Mouse (Mus musculus) kidney, embryonic 14.5 days (tissue): Measurements from ENCODE around the gene Rab40c. TPM values are rescaled to one million over a fixed set of nuclear protein-coding genes. Genes with fewer than 3 reads are reported as not detected.

Source experiments
- ATAC-seq: fragments of 200-750 bp; cut with Nextera tagmentation; 2 replicates; pipeline ENCODE4 v1.8.0; 2017; ENCODE audit warnings: moderate number of reproducible peaks, mild to moderate bottlenecking, moderate TSS enrichment, moderate library complexity; ENCODE audit not compliant: low FRiP score, low TSS enrichment
- H3K27ac ChIP-seq: fragments of 300-500 bp; sonication (generic); 2 replicates; pipeline ENCODE4 v1.5.1; 2014; ENCODE audit warnings: low read depth, mild to moderate bottlenecking, low read length, moderate library complexity, mixed read lengths
- H3K27me3 ChIP-seq: fragments of 300-500 bp; sonication (generic); 2 replicates; pipeline ENCODE4 v1.6.1; 2014; ENCODE audit warnings: mild to moderate bottlenecking, low read length; ENCODE audit not compliant: control insufficient read depth, insufficient read depth
- H3K36me3 ChIP-seq: fragments of 300-500 bp; sonication (generic); 2 replicates; pipeline ENCODE4 v1.6.1; 2014; ENCODE audit warnings: low read length, mixed read lengths; ENCODE audit not compliant: control insufficient read depth, insufficient read depth
- H3K4me1 ChIP-seq: fragments of 300-500 bp; sonication (generic); 2 replicates; pipeline ENCODE4 v1.6.1; 2014; ENCODE audit warnings: low read length, mixed read lengths; ENCODE audit not compliant: control insufficient read depth, insufficient read depth
- H3K4me2 ChIP-seq: fragments of 300-500 bp; sonication (generic); replicated peaks from 2 replicates; pipeline ENCODE4 v1.6.1; 2014; ENCODE audit warnings: low read depth, mild to moderate bottlenecking, low read length
- H3K4me3 ChIP-seq: fragments of 300-500 bp; sonication (generic); 2 replicates; pipeline ENCODE4 v1.5.1; 2014; ENCODE audit warnings: mild to moderate bottlenecking, low read length
- H3K9ac ChIP-seq: fragments of 300-500 bp; sonication (generic); 2 replicates; pipeline ENCODE4 v1.6.1; 2014; ENCODE audit warnings: low read depth, mild to moderate bottlenecking, low read length, moderate library complexity
- H3K9me3 ChIP-seq: fragments of 300-500 bp; sonication (generic); 2 replicates; pipeline ENCODE4 v1.6.1; 2016; ENCODE audit warnings: low read length; ENCODE audit not compliant: control insufficient read depth
- WGBS: fragments of 180-500 bp; shearing (Covaris S2); extraction: QIAGEN DNeasy Blood & Tissue Kit; methylation state at CpG from one replicate; pipeline ENCODE4 v1.1.7; 2014; 5-methylcytosine and 5-hydroxymethylcytosine counted together
- polyA plus RNA-seq: library from polyadenylated mRNA; unstranded; fragments of >200 nt; fragmentation: Nextera tagmentation; extraction: Ambion mirVana; gene quantifications from 2 replicates; pipeline ENCODE4 v1.2.1, GENCODE M21; 2014

Gene Rab40c
- polyA plus RNA-seq, 1 experiment from 2014 or later, result 17.2 TPM

GRCm38 (mm10) chr17:25836397-25837075, 83.0 kb downstream of the Rab40c start:
- Histone ChIP-seq H3K9ac (peak overlapping the region; percentile 56), H3K27ac (peak overlapping the region; percentile 31), H3K36me3 (peaks cover 46% of the 10 kb centered on the region)

GRCm38 (mm10) chr17:25835816-25836215, 83.7 kb downstream of the Rab40c start:
- Histone ChIP-seq H3K36me3 (peaks cover 46% of the 10 kb centered on the region), H3K9ac (no peak overlapping the region), H3K4me1 (peaks cover 51% of the 10 kb centered on the region), H3K4me3 (no peak overlapping the region), H3K4me2 (no peak overlapping the region), H3K9me3 (no peaks in the 10 kb centered on the region), H3K27ac (no peak overlapping the region), H3K27me3 (no peaks in the 10 kb centered on the region)
- 94% methylated on average over 16 of the region's 16 CpGs for whole genome bisulfite sequencing
- ATAC-seq, result no peak

More at GRCm38 (mm10) chr17:25836397-25837075, 83.0 kb downstream of the Rab40c start:
- Histone ChIP-seq H3K27me3 (no peaks in the 10 kb centered on the region), H3K4me3 (peak overlapping the region; percentile 35), H3K9me3 (no peaks in the 10 kb centered on the region), H3K4me1 (peaks cover 44% of the 10 kb centered on the region), H3K4me2 (peak overlapping the region; percentile 78)
- no peak for ATAC-seq
- WGBS, result 22% methylated on average over 23 of the region's 23 CpGs

- Histone ChIP-seq H3K4me3 (no peak overlapping the region), H3K9ac (no peak overlapping the region), H3K27ac (no peak overlapping the region), H3K36me3 (peaks cover 46% of the 10 kb centered on the region), H3K4me2 (no peak overlapping the region), H3K9me3 (no peaks in the 10 kb centered on the region), H3K27me3 (no peaks in the 10 kb centered on the region), H3K4me1 (peaks cover 55% of the 10 kb centered on the region)
- 89% methylated on average over 7 of the region's 7 CpGs for WGBS
- no peak for ATAC-seq
Measured at GRCm38 (mm10) chr17:25835301-25835700, 84.2 kb downstream of the Rab40c start.

- H3K9ac ChIP-seq, result peak overlapping the region; percentile 93
- peak overlapping the region; percentile 95 for H3K4me2 ChIP-seq
- H3K27me3 ChIP-seq, result no peaks in the 10 kb centered on the region
- ATAC-seq, result no peak
- 83% methylated on average over 12 of the region's 12 CpGs for WGBS
- peaks cover 46% of the 10 kb centered on the region for H3K36me3 ChIP-seq
- H3K4me1 ChIP-seq, result peaks cover 59% of the 10 kb centered on the region
- no peak overlapping the region for H3K27ac ChIP-seq
- H3K9me3 ChIP-seq, result no peaks in the 10 kb centered on the region
- H3K4me3 ChIP-seq, result peak overlapping the region; percentile 89
Measured at GRCm38 (mm10) chr17:25834595-25835222, 84.8 kb downstream of the Rab40c start.

- H3K27me3 ChIP-seq, result no peaks in the 10 kb centered on the region
- H3K36me3 ChIP-seq, result peaks cover 42% of the 10 kb centered on the region
- peak overlapping the region; percentile 93 for H3K9ac ChIP-seq
- peaks cover 60% of the 10 kb centered on the region for H3K4me1 ChIP-seq
- 17% methylated on average over 6 of the region's 6 CpGs for WGBS
- H3K27ac ChIP-seq, result peak overlapping the region; percentile 98
- peak overlapping the region; percentile 95 for H3K4me2 ChIP-seq
- peak overlapping the region; percentile 89 for H3K4me3 ChIP-seq
- ATAC-seq, result no peak
- H3K9me3 ChIP-seq, result no peaks in the 10 kb centered on the region
Measured at GRCm38 (mm10) chr17:25833961-25834594, 85.4 kb downstream of the Rab40c start.

- Histone ChIP-seq H3K27me3 (no peaks in the 10 kb centered on the region), H3K9me3 (no peaks in the 10 kb centered on the region), H3K27ac (peak within 1 kb of the TSS; percentile 98), H3K36me3 (peaks cover 39% of the 10 kb centered on the region), H3K4me3 (peak within 1 kb of the TSS; percentile 89), H3K9ac (peak within 1 kb of the TSS; percentile 93), H3K4me1 (peaks cover 63% of the 10 kb centered on the region), H3K4me2 (peak within 1 kb of the TSS; percentile 95)
- ATAC-seq, result peak; percentile 64
- under 1% methylated on average over 24 of the region's 24 CpGs for WGBS
Measured at GRCm38 (mm10) chr17:25833291-25833663, 86.2 kb downstream of the Rab40c start, which contains the start of gene Stub1. Gene Stub1, minus strand, starts transcription at chr17:25833404.

GRCm38 (mm10) chr17:25832436-25833290, 86.9 kb downstream of the Rab40c start:
- WGBS, result under 1% methylated on average over 55 of the region's 77 CpGs
- Histone ChIP-seq H3K9ac (peak overlapping the region; percentile 93), H3K9me3 (no peaks in the 10 kb centered on the region), H3K27me3 (no peaks in the 10 kb centered on the region), H3K4me3 (peak overlapping the region; percentile 89), H3K27ac (peak overlapping the region; percentile 98), H3K4me1 (peaks cover 62% of the 10 kb centered on the region), H3K36me3 (peaks cover 41% of the 10 kb centered on the region), H3K4me2 (peak overlapping the region; percentile 95)
- peak; percentile 91 for ATAC-seq
